Mouse (Mus musculus) neural tube, embryonic 14.5 days (tissue): ENCODE measurements around the gene Gm20388. TPM values are rescaled to one million over a fixed set of nuclear protein-coding genes. Genes with fewer than 3 reads are reported as not detected.

Experiments used
- ATAC-seq: fragments of 200-750 bp; cut with Nextera tagmentation; 2 replicates; pipeline ENCODE4 v1.8.0; 2017; ENCODE audit warnings: low read depth, mild to moderate bottlenecking, moderate TSS enrichment, moderate library complexity
- H3K27ac ChIP-seq: fragments of 300-500 bp; sonication (generic); 2 replicates; pipeline ENCODE4 v1.5.1; 2014; ENCODE audit warnings: low read depth, mild to moderate bottlenecking, control low read depth, low read length, moderate library complexity, mixed read lengths
- H3K27me3 ChIP-seq: fragments of 300-500 bp; sonication (generic); 2 replicates; pipeline ENCODE4 v1.6.1; 2014; ENCODE audit warnings: low read length; ENCODE audit not compliant: control insufficient read depth, insufficient read depth
- H3K36me3 ChIP-seq: fragments of 300-500 bp; sonication (generic); 2 replicates; pipeline ENCODE4 v1.6.1; 2014; ENCODE audit warnings: low read length, mixed read lengths; ENCODE audit not compliant: control insufficient read depth, insufficient read depth
- H3K4me1 ChIP-seq: fragments of 300-500 bp; sonication (generic); 2 replicates; pipeline ENCODE4 v1.6.1; 2014; ENCODE audit warnings: low read length; ENCODE audit not compliant: control insufficient read depth, insufficient read depth
- H3K4me2 ChIP-seq: fragments of 300-500 bp; sonication (generic); 2 replicates; pipeline ENCODE4 v1.6.1; 2014; ENCODE audit warnings: mild to moderate bottlenecking, low read depth, low read length, control low read depth
- H3K4me3 ChIP-seq: fragments of 300-500 bp; sonication (generic); 2 replicates; pipeline ENCODE4 v1.5.1; 2014; ENCODE audit warnings: low read depth, low read length, control low read depth, mixed read lengths
- H3K9ac ChIP-seq: fragments of 300-500 bp; sonication (generic); replicated peaks from 2 replicates; pipeline ENCODE4 v1.6.1; 2014; ENCODE audit warnings: low read depth, mild to moderate bottlenecking, control low read depth, low read length, mixed read lengths
- H3K9me3 ChIP-seq: fragments of 300-500 bp; sonication (generic); 2 replicates; pipeline ENCODE4 v1.6.1; 2016; ENCODE audit warnings: low read length; ENCODE audit not compliant: control insufficient read depth
- WGBS: fragments of 180-500 bp; shearing (Covaris S2); extraction: QIAGEN DNeasy Blood & Tissue Kit; methylation state at CpG from one replicate; pipeline ENCODE4 v1.1.7; 2014; 5-methylcytosine and 5-hydroxymethylcytosine counted together
- polyA plus RNA-seq: library from polyadenylated mRNA; unstranded; fragments of >200 nt; fragmentation: Nextera tagmentation; extraction: Ambion mirVana; gene quantifications from 2 replicates; pipeline ENCODE4 v1.2.1, GENCODE M21; 2014

Gene Gm20388
- polyA plus RNA-seq, 1 experiment from 2014 or later: 10.3 TPM

DNA sequence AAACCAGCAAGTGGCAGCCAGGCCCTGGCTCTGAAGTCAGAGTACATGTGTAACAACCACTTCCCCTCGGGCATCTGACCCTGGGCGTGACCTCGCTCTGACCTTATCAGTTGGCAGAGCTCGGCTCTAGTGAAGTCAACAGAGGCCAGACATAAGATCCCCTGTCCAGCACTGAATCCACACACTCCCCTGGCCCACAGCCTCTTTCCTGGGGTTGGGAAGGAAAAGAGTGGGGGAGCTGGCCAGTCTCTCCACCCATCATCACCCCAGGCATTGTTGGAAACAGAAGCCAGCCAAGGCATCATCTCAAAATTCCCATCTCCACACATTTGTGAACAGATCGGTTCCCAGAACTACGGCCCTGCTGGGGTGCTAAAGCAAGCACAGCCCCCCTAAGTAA lies 1507.4 kb downstream of the Gm20388 start:
- Histone ChIP-seq H3K36me3 (no peaks in the 10 kb centered on the region), H3K9me3 (no peaks in the 10 kb centered on the region), H3K4me2 (no peak overlapping the region), H3K4me3 (no peak overlapping the region), H3K27ac (no peak overlapping the region), H3K27me3 (no peaks in the 10 kb centered on the region), H3K9ac (no peak overlapping the region), H3K4me1 (no peaks in the 10 kb centered on the region)
- WGBS: 55% methylated on average over 6 of the region's 6 CpGs
- ATAC-seq: no peak

DNA sequence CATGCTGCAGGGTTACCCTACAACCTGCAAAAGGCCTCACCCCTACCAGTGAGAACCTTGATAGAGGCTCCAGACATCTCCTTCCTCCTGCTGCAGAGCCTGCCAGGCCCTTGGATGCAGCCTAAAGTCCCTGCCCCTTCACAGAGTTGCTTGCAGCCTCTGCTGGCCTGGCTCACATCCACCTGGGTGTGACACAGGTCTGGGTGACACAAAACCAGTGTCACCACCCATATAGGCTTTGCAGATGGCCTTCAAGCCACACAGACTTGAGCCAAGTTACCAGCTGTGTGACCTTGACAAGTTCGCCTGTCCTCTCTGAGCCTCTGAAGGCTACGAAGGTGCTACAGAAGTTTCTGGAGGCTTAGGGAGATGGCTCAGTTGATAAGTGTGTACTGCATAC lies 1508.9 kb downstream of the Gm20388 start:
- no peak for ATAC-seq
- no peaks in the 10 kb centered on the region for H3K4me1 ChIP-seq
- no peak overlapping the region for H3K4me3 ChIP-seq
- H3K27me3 ChIP-seq: no peaks in the 10 kb centered on the region
- H3K9me3 ChIP-seq: no peaks in the 10 kb centered on the region
- 93% methylated on average over 2 of the region's 2 CpGs for WGBS
- no peak overlapping the region for H3K4me2 ChIP-seq
- no peaks in the 10 kb centered on the region for H3K36me3 ChIP-seq
- H3K9ac ChIP-seq: no peak overlapping the region
- no peak overlapping the region for H3K27ac ChIP-seq

DNA sequence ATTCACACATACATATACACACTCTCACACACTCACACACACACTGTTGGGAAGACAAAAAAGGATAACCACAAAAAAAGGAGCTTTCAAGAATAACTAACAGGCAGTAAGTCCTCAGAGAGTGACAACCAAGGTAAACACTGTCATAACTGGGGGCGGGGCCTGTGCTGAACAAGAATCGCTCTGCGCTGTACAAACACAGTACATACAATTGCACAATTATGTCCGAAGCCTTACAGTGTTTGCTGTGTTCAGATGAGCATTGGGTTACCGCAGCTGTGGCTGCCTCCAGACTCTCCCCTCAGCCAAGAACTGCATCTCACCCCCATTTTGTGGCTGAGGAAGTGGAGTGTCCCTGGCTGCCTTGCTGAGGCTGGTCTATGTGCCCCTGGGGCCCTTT lies 1510.4 kb downstream of the Gm20388 start:
- H3K36me3 ChIP-seq: no peaks in the 10 kb centered on the region
- no peaks in the 10 kb centered on the region for H3K9me3 ChIP-seq
- H3K27me3 ChIP-seq: no peaks in the 10 kb centered on the region
- no peak overlapping the region for H3K9ac ChIP-seq
- H3K4me1 ChIP-seq: no peaks in the 10 kb centered on the region
- no peak for ATAC-seq
- no peak overlapping the region for H3K27ac ChIP-seq
- no peak overlapping the region for H3K4me2 ChIP-seq
- WGBS: 86% methylated on average over 5 of the region's 5 CpGs
- H3K4me3 ChIP-seq: no peak overlapping the region

- WGBS: 97% methylated on average over 10 of the region's 10 CpGs
- Histone ChIP-seq H3K36me3 (no peaks in the 10 kb centered on the region), H3K9ac (no peak overlapping the region), H3K4me2 (no peak overlapping the region), H3K27me3 (no peaks in the 10 kb centered on the region), H3K4me1 (no peaks in the 10 kb centered on the region), H3K27ac (no peak overlapping the region), H3K9me3 (no peaks in the 10 kb centered on the region), H3K4me3 (no peak overlapping the region)
- ATAC-seq: no peak
These were observed 1513.4 kb downstream of the Gm20388 start for GRCm38 (mm10) chr8:121424080-121424479.

- WGBS: 87% methylated on average over 14 of the region's 14 CpGs
- H3K4me1 ChIP-seq: no peaks in the 10 kb centered on the region
These were observed 1514.0 kb downstream of the Gm20388 start for GRCm38 (mm10) chr8:121424600-121424999.

DNA sequence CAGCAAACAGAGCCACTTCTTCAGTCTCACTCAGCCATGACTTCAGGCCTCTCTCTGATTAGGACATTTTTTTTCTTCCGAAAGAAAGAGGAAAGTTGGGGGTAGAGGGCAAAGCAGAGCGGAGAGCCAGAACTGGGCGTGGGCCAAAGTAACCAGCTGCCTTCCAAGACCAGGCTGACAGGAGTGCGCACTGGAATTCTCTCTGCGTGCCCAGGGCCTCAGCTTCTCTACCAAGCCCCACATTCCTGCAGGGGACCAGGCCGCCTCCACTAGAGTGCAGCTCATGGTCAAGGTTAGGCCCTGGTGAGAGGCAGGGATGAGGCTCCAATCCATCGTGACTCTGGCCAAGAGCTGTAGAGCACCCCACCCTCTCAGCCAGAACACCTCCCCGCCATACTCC lies 1520.9 kb downstream of the Gm20388 start:
- Histone ChIP-seq H3K27me3 (no peaks in the 10 kb centered on the region; the same call in 1 of the 2 replicates), H3K9ac (no peak overlapping the region), H3K9me3 (no peaks in the 10 kb centered on the region), H3K4me2 (no peak overlapping the region), H3K27ac (no peak overlapping the region), H3K4me1 (no peaks in the 10 kb centered on the region), H3K4me3 (no peak overlapping the region), H3K36me3 (no peaks in the 10 kb centered on the region)
- ATAC-seq: no peak
- 87% methylated on average over 8 of the region's 8 CpGs for WGBS

More at GRCm38 (mm10) chr8:121424600-121424999, 1514.0 kb downstream of the Gm20388 start:
- Histone ChIP-seq H3K27ac (no peak overlapping the region), H3K9me3 (no peaks in the 10 kb centered on the region), H3K4me3 (no peak overlapping the region), H3K4me2 (no peak overlapping the region), H3K36me3 (no peaks in the 10 kb centered on the region), H3K9ac (no peak overlapping the region), H3K27me3 (no peaks in the 10 kb centered on the region)
- ATAC-seq: no peak

- no peak overlapping the region for H3K4me2 ChIP-seq
These were observed 1522.8 kb downstream of the Gm20388 start for GRCm38 (mm10) chr8:121433466-121433865.

GRCm38 (mm10) chr8:121436656-121437055 lies 1526.0 kb downstream of the Gm20388 start:
- Histone ChIP-seq H3K4me2 (no peak overlapping the region), H3K9ac (no peak overlapping the region), H3K9me3 (no peaks in the 10 kb centered on the region), H3K27me3 (no peaks in the 10 kb centered on the region; the same call in 1 of the 2 replicates), H3K27ac (no peak overlapping the region), H3K36me3 (no peaks in the 10 kb centered on the region), H3K4me1 (no peaks in the 10 kb centered on the region), H3K4me3 (no peak overlapping the region)
- no peak for ATAC-seq
- 71% methylated on average over 5 of the region's 5 CpGs for WGBS

More at GRCm38 (mm10) chr8:121433466-121433865, 1522.8 kb downstream of the Gm20388 start:
- 12% methylated on average over 17 of the region's 17 CpGs for WGBS
- no peak for ATAC-seq
- Histone ChIP-seq H3K27me3 (no peaks in the 10 kb centered on the region; the same call in 1 of the 2 replicates), H3K4me1 (no peaks in the 10 kb centered on the region), H3K4me3 (no peak overlapping the region), H3K9me3 (no peaks in the 10 kb centered on the region), H3K27ac (no peak overlapping the region), H3K36me3 (no peaks in the 10 kb centered on the region), H3K9ac (no peak overlapping the region)

GRCm38 (mm10) chr8:121437506-121437905 lies 1526.9 kb downstream of the Gm20388 start:
- Histone ChIP-seq H3K9ac (no peak overlapping the region), H3K4me2 (no peak overlapping the region), H3K27me3 (no peaks in the 10 kb centered on the region; the same call in 1 of the 2 replicates), H3K9me3 (no peaks in the 10 kb centered on the region), H3K36me3 (no peaks in the 10 kb centered on the region), H3K4me1 (no peaks in the 10 kb centered on the region), H3K4me3 (no peak overlapping the region), H3K27ac (no peak overlapping the region)
- no peak for ATAC-seq
- WGBS: 69% methylated on average over 6 of the region's 6 CpGs
